Mouse (Mus musculus) megakaryocyte, embryonic 14.5 days (primary cell): ENCODE measurements at regions not wholly inside any gene's neighbourhood (a gene's known extent, or its start where the extent isn't known, plus 50 kb on each side); places are given as distances from the start of the nearest gene placed in this dataset.
A peak's percentile ranks its signal among the peaks of the same experiment; 100 is the strongest.

Source experiments
- H3K27me3 ChIP-seq: replicated peaks from 2 replicates; pipeline ENCODE3; 2012; ENCODE audit warnings: inconsistent platforms
- H3K36me3 ChIP-seq: replicated peaks from 2 replicates; pipeline ENCODE3; 2012; ENCODE audit warnings: low read length, inconsistent platforms, mixed read lengths
- H3K4me1 ChIP-seq: 2 replicates; pipeline ENCODE4 v1.6.1; 2012; ENCODE audit warnings: inconsistent platforms
- H3K4me3 ChIP-seq: replicated peaks from 2 replicates; pipeline ENCODE3; 2012; ENCODE audit warnings: moderate library complexity, mild to moderate bottlenecking, inconsistent platforms
- H3K9me3 ChIP-seq: 2 replicates; pipeline ENCODE4 v1.6.1; 2012; ENCODE audit warnings: inconsistent platforms
- FLI1 ChIP-seq: IDR thresholded peaks from 2 replicates; pipeline ENCODE4 v1.6.1; 2012; ENCODE audit warnings: low read length, inconsistent platforms, mixed read lengths
- GATA1 ChIP-seq: IDR thresholded peaks from 3 replicates; pipeline ENCODE4 v1.6.1; 2012; ENCODE audit warnings: mixed read lengths, low read length, inconsistent platforms, borderline replicate concordance

GRCm38 (mm10) chr17:84095829-84096228, 91.9 kb downstream of the Zfp36l2 start:
- Histone ChIP-seq H3K4me1 (peaks cover 16% of the 10 kb centered on the region), H3K4me3 (no peak overlapping the region), H3K9me3 (peaks cover 16% of the 10 kb centered on the region), H3K36me3 (no peaks in the 10 kb centered on the region), H3K27me3 (peaks cover 87% of the 10 kb centered on the region)
- TF ChIP-seq FLI1 (no peak), GATA1 (no peak)

GRCm38 (mm10) chr17:84095089-84095488, 92.7 kb downstream of the Zfp36l2 start:
- TF ChIP-seq GATA1 (no peak), FLI1 (no peak)
- Histone ChIP-seq H3K4me3 (no peak overlapping the region), H3K27me3 (peaks cover 87% of the 10 kb centered on the region), H3K4me1 (peaks cover 8% of the 10 kb centered on the region), H3K9me3 (peaks cover 16% of the 10 kb centered on the region), H3K36me3 (no peaks in the 10 kb centered on the region)

GRCm38 (mm10) chr17:84086394-84086793, 101.4 kb downstream of the Zfp36l2 start:
- no peak for TF ChIP-seq GATA1
- no peak for TF ChIP-seq FLI1
- peaks cover 22% of the 10 kb centered on the region for H3K4me1 ChIP-seq
- H3K9me3 ChIP-seq, result no peaks in the 10 kb centered on the region
- no peaks in the 10 kb centered on the region for H3K36me3 ChIP-seq
- no peak overlapping the region for H3K4me3 ChIP-seq
- peaks cover 63% of the 10 kb centered on the region for H3K27me3 ChIP-seq

GRCm38 (mm10) chr17:84085721-84086120, 102.0 kb downstream of the Zfp36l2 start:
- no peaks in the 10 kb centered on the region for H3K36me3 ChIP-seq
- peaks cover 62% of the 10 kb centered on the region for H3K27me3 ChIP-seq
- TF ChIP-seq GATA1 (no peak), FLI1 (no peak)
- H3K4me3 ChIP-seq, result peak overlapping the region; percentile 11
- H3K4me1 ChIP-seq, result peaks cover 22% of the 10 kb centered on the region
- H3K9me3 ChIP-seq, result no peaks in the 10 kb centered on the region

- Histone ChIP-seq H3K9me3 (no peaks in the 10 kb centered on the region), H3K27me3 (peaks cover 59% of the 10 kb centered on the region), H3K4me3 (peak overlapping the region; percentile 42), H3K36me3 (no peaks in the 10 kb centered on the region), H3K4me1 (peaks cover 22% of the 10 kb centered on the region)
- TF ChIP-seq FLI1, result no peak
- TF ChIP-seq GATA1, result no peak
Measured at GRCm38 (mm10) chr17:84085232-84085631, 102.5 kb downstream of the Zfp36l2 start.

GRCm38 (mm10) chr17:84083307-84084263, 104.2 kb downstream of the Zfp36l2 start:
- peaks cover 22% of the 10 kb centered on the region for H3K4me1 ChIP-seq
- H3K9me3 ChIP-seq, result no peaks in the 10 kb centered on the region
- H3K4me3 ChIP-seq, result no peak overlapping the region
- peaks cover 67% of the 10 kb centered on the region for H3K27me3 ChIP-seq
- H3K36me3 ChIP-seq, result no peaks in the 10 kb centered on the region
- TF ChIP-seq FLI1 (no peak), GATA1 (no peak)

GRCm38 (mm10) chr17:84082571-84082970, 105.2 kb downstream of the Zfp36l2 start:
- H3K4me1 ChIP-seq, result peaks cover 22% of the 10 kb centered on the region
- H3K4me3 ChIP-seq, result no peak overlapping the region
- no peaks in the 10 kb centered on the region for H3K9me3 ChIP-seq
- H3K27me3 ChIP-seq, result peaks cover 67% of the 10 kb centered on the region
- no peaks in the 10 kb centered on the region for H3K36me3 ChIP-seq
- no peak for TF ChIP-seq FLI1
- no peak for TF ChIP-seq GATA1

- Histone ChIP-seq H3K9me3 (no peaks in the 10 kb centered on the region), H3K4me1 (peaks cover 22% of the 10 kb centered on the region), H3K4me3 (no peak overlapping the region), H3K36me3 (no peaks in the 10 kb centered on the region), H3K27me3 (peaks cover 70% of the 10 kb centered on the region)
- TF ChIP-seq FLI1, result no peak
- no peak for TF ChIP-seq GATA1
Measured at GRCm38 (mm10) chr17:84081751-84082352, 105.9 kb downstream of the Zfp36l2 start.

- H3K4me3 ChIP-seq, result no peak overlapping the region
- no peak for TF ChIP-seq GATA1
- no peak for TF ChIP-seq FLI1
- no peaks in the 10 kb centered on the region for H3K36me3 ChIP-seq
- H3K9me3 ChIP-seq, result no peaks in the 10 kb centered on the region
- H3K4me1 ChIP-seq, result no peaks in the 10 kb centered on the region; the same call in 1 of the 2 replicates
- H3K27me3 ChIP-seq, result peaks cover 82% of the 10 kb centered on the region
Measured at GRCm38 (mm10) chr17:84075081-84075938, 112.4 kb downstream of the Zfp36l2 start.
